Mouse (Mus musculus): Measurements from ENCODE around the gene Mgat4c.

DNA sequence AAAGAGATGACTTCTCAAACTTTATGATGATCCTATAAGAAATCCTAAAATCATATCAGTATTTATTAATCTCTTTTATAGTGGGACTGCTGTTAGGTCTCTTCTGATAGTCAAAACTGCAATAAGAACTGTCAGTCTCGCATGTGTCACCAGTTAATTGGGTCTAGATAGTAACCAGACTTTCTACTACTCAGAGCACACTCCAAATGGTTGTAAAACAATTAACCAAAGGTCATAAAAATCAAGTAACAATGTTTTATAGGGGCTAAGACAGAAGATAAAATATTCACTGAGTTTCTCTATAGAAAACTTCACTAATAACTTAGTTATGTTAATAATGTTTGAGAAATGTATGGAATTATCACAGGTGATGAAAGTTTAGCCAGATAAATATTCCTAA is 208.6 kb downstream of the Mgat4c start:
- TF ChIP-seq CTCF (IDR thresholded peaks at IDR 0.05; ENCODE audit: low read depth) (no peak), EP300 (IDR thresholded peaks at IDR 0.05; ENCODE audit: low read depth) (no peak)

Measured in liver, postnatal 0 days (tissue).